Mouse (Mus musculus) kidney, postnatal 4 days (tissue): ENCODE measurements at regions not wholly inside any gene's neighbourhood (a gene's known extent, or its start where the extent isn't known, plus 50 kb on each side); places are given as distances from the start of the nearest gene placed in this dataset.

Source experiments
- DNase-seq, 2 experiments: peaks; one replicate each; pipeline ENCODE4 v3.0.0; 2021; ENCODE audit warnings: mixed read lengths in 2 of 2

DNA sequence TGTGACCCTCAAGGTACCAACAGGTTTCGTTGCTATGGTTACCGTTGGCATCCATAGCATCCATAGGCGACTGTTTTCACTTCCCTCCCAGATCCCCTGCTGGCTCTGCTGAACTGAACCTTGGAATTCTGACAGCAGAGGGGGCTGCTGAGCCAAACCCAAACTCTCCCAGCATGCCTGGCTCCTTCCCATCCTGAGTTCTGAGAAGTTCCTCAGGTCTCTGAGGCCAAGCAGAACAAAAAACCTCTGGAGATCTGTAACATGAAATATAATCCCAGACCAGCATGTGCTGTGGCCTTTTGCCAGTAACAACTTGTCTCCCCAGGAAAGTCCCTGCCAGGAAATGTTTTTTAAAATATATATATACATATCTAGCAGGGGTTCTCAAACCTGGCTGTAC is 56.1 kb upstream of the Clint1 start:
- peak; percentile 84 to 85 for DNase-seq

DNA sequence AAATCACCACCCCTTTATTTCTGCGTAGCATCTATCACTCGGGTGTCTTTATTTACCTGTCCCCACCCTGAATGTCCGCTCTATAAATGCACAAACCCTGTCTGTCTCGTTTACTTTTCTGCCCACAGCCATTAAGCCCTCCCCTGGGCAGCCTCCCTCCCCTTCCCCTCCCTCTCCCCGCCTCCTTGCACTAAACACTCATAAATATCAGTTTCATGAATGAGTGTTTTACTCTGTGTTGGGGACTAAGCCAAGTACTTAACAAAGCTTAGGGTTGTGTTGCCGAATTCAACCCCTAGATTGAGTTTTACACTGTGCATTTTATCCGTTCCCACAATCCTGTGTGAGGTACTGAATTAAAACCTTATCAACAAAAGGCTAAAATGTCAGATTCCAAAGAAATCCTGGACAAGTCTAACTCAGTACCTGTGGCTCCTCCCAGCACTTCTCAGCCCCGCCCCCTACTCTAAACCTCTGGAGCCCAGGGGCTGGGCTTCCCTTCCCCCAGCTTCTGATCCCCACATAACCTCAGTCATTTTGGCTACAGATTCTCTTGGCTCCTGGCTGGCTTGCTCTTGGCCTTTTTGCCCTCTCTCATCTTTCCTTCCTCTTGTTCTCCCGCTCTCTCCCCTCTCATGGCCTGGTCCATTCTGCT is 52.0 kb upstream of the Clint1 start:
- peak; percentile 37 to 50 for DNase-seq
